Mouse (Mus musculus) embryonic facial prominence, embryonic 11.5 days (tissue): ENCODE data around the gene Lst1. TPM values are rescaled to one million over a fixed set of nuclear protein-coding genes. Genes with fewer than 3 reads are reported as not detected.
A peak's percentile ranks its signal among the peaks of the same experiment; 100 is the strongest.

Source experiments
- ATAC-seq: fragments of 200-750 bp; cut with Nextera tagmentation; replicated peaks from 2 replicates; pipeline ENCODE4 v1.8.0; 2017; ENCODE audit warnings: low read depth; ENCODE audit not compliant: insufficient number of reproducible peaks, low FRiP score, low TSS enrichment
- DNase-seq: peaks from one replicate; pipeline ENCODE4 v3.0.0-alpha.2; 2015; ENCODE audit warnings: low spot score
- H3K27ac ChIP-seq: fragments of 300-500 bp; sonication (generic); replicated peaks from 2 replicates; pipeline ENCODE4 v1.5.1; 2014; ENCODE audit warnings: mild to moderate bottlenecking, low read depth, low read length, control low read depth
- H3K27me3 ChIP-seq: fragments of 300-500 bp; sonication (generic); 2 replicates; pipeline ENCODE4 v1.6.1; 2014; ENCODE audit warnings: mild to moderate bottlenecking, low read length, moderate library complexity, mixed read lengths; ENCODE audit not compliant: control insufficient read depth, insufficient read depth
- H3K36me3 ChIP-seq: fragments of 300-500 bp; sonication (generic); replicated peaks from 2 replicates; pipeline ENCODE4 v1.6.1; 2014; ENCODE audit warnings: low read depth, mild to moderate bottlenecking, low read length, moderate library complexity, mixed read lengths; ENCODE audit not compliant: control insufficient read depth, insufficient read depth
- H3K4me1 ChIP-seq: fragments of 300-500 bp; sonication (generic); 2 replicates; pipeline ENCODE4 v1.6.1; 2014; ENCODE audit warnings: low read length, mixed read lengths; ENCODE audit not compliant: control insufficient read depth, insufficient read depth
- H3K4me2 ChIP-seq: fragments of 300-500 bp; sonication (generic); 2 replicates; pipeline ENCODE4 v1.6.1; 2014; ENCODE audit warnings: low read depth, mild to moderate bottlenecking, control low read depth, low read length, moderate library complexity
- H3K4me3 ChIP-seq: fragments of 300-500 bp; sonication (generic); 2 replicates; pipeline ENCODE4 v1.5.1; 2014; ENCODE audit warnings: low read depth, low read length, control low read depth
- H3K9ac ChIP-seq: fragments of 300-500 bp; sonication (generic); replicated peaks from 2 replicates; pipeline ENCODE4 v1.6.1; 2014; ENCODE audit warnings: mild to moderate bottlenecking, control low read depth, low read length
- H3K9me3 ChIP-seq: fragments of 300-500 bp; sonication (generic); replicated peaks from 2 replicates; pipeline ENCODE4 v1.6.1; 2016; ENCODE audit warnings: mild to moderate bottlenecking, low read length, inconsistent platforms, mixed read lengths; ENCODE audit not compliant: control insufficient read depth
- WGBS: fragments of 180-500 bp; shearing (Covaris S2); extraction: QIAGEN DNeasy Blood & Tissue Kit; methylation state at CpG from one replicate; pipeline ENCODE4 v1.1.7; 2014; 5-methylcytosine and 5-hydroxymethylcytosine counted together
- polyA plus RNA-seq: library from polyadenylated mRNA; unstranded; fragments of >200 nt; fragmentation: Nextera tagmentation; extraction: Ambion mirVana; gene quantifications from 2 replicates; pipeline ENCODE4 v1.2.1, GENCODE M21; 2014

Lst1 gene
- polyA plus RNA-seq, 1 experiment from 2014 or later, result 3.8 TPM

DNA sequence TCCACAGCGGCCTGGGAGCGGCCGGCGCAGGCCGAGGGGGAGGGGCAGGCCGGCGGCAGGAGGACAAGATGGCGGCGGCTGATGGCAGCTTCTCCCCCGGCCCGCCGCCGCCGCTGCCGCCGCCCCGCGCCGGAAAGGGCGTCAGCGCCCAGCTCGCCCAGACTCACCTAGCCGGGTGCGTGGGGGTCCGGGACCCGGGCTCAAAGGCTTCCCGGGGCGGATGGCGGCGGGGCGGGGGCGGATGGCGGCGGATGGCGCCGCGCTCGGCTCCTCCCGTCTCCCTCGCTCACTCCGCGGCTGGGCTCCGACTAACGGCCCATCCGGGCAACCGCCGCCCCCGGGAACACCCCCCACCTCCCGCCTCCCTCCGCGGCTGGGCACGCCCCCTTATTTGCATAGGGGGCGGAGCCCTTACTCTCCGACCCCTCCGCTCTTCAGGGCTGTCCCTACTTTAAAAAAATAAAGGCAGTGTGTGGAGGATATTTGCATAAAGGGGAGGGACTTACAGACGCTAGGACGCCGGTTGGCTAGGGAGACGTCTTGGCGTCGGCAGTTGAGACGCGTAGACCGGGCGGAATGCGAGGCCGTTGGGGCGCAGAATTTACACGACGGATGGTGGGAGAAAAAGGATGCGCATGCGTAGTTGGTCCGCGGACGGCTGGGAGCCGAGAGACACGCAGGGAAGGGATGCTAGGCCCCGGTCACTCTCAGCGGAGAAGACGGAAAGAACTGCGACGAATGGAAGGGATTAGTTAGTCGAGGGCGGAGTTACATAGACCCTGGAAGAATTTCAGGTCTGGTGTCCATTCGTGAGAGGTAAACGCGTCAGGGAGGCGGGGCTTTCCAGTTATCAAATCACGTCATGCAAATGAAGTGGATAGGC, 23.4 kb downstream of the Lst1 start, which contains the start of gene Prrc2a:
TSS of gene Prrc2a (minus strand) at position 330 of the 883 bp plus-strand sequence.
- ATAC-seq (peak; percentile 89), DNase-seq (peak; percentile 98)
- Histone ChIP-seq H3K9ac (peak within 1 kb of the TSS; percentile 99), H3K4me2 (peak within 1 kb of the TSS; percentile 96), H3K4me1 (peaks cover 2% of the 10 kb centered on the region; the same call in 1 of the 2 replicates), H3K9me3 (no peaks in the 10 kb centered on the region), H3K27me3 (no peaks in the 10 kb centered on the region), H3K36me3 (peaks cover 16% of the 10 kb centered on the region), H3K27ac (peak within 1 kb of the TSS; percentile 93), H3K4me3 (peak within 1 kb of the TSS; percentile 91)
- under 1% methylated on average over 53 of the region's 89 CpGs for WGBS

DNA sequence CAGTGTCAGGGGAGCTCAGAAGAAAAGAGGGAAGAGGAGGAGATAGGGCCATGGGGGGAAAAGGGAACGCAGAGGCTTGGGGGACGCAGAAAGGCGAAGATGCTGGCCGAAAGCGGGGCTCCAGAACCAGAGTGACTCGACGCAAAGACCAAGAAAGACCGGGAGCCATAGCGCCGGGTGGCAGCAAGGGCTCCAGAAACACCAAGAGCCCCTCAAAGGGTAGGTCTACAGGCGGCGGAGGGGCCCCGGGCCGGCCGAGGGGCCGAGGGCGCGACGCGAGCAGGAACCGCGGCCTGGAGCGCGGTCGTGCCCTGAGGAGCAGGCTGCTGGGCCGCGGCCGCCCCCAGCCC, 24.0 kb downstream of the Lst1 start:
- H3K9ac ChIP-seq, result peak overlapping the region; percentile 99
- DNase-seq (no peak), ATAC-seq (no peak; the same call in 1 of the 2 replicates)
- H3K27ac ChIP-seq, result peak overlapping the region; percentile 93
- H3K4me1 ChIP-seq, result peaks cover 2% of the 10 kb centered on the region; the same call in 1 of the 2 replicates
- under 1% methylated on average over 20 of the region's 28 CpGs for WGBS
- peak overlapping the region; percentile 96 for H3K4me2 ChIP-seq
- peak overlapping the region; percentile 91 for H3K4me3 ChIP-seq
- H3K36me3 ChIP-seq, result peaks cover 21% of the 10 kb centered on the region
- H3K27me3 ChIP-seq, result no peaks in the 10 kb centered on the region
- H3K9me3 ChIP-seq, result no peaks in the 10 kb centered on the region

DNA sequence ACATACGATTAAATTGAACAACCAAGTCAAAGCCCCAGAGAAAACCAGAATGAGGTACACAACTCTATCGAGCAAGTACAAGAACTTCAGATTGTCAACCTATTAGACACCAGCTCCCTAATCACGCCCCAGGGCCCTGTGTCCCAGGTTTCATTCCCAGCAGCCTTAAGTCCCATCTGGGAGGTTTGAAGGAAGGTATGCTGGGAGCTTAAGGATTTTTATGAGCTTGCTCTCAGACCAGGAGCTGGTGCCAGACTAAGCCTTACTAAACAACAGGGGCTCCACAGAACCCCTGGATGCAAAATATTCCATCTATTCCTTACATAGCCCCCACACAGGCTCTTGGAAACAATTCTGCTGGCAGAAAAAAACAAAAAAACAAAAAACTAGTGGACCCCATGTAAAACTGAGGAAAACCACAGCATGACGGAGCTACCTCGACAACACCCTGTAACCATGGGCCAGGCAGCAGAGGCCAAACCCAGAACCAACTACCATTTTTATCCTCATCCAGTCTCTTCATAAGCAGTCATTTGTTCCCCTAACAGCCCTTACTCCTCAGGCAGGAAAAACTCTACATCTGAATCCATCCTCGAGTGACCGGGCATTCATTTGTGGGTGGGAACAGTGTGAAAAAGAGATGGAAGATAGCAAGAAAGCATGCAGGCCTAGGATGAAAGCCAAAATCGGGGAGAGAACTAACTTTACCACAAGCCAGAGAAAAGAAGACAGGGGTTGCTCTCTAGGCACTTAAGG, 24.7 kb downstream of the Lst1 start:
- Histone ChIP-seq H3K4me1 (peaks cover 2% of the 10 kb centered on the region; the same call in 1 of the 2 replicates), H3K27me3 (no peaks in the 10 kb centered on the region), H3K9me3 (no peaks in the 10 kb centered on the region), H3K4me2 (peak overlapping the region; percentile 96), H3K27ac (peak overlapping the region; percentile 93; the same call in 1 of the 2 replicates), H3K4me3 (peak overlapping the region; percentile 91), H3K9ac (peak overlapping the region; percentile 99), H3K36me3 (peaks cover 27% of the 10 kb centered on the region)
- 19% methylated on average over 8 of the region's 8 CpGs for WGBS
- no peak for ATAC-seq
- no peak for DNase-seq

DNA sequence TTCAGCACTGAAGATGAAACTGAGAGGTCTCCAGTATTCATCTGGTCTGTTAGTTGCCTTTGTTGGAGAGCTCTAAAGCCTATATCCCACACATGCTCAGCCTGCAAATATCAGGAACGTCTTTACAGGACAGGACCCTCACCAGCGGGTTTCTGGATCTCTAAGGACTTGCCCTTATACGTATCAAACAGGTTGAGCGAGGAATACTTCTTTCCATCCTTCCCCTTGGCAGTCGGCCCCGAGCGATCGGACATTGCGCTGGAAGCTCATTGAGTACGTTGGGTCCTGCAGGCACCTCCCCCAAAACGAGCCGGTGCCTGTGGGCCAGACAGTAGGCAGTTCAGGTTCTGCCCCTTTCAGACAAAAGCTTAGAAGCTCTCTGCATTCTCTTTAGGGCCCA, 25.5 kb downstream of the Lst1 start:
- ATAC-seq (no peak), DNase-seq (no peak)
- H3K36me3 ChIP-seq, result peaks cover 35% of the 10 kb centered on the region

DNA sequence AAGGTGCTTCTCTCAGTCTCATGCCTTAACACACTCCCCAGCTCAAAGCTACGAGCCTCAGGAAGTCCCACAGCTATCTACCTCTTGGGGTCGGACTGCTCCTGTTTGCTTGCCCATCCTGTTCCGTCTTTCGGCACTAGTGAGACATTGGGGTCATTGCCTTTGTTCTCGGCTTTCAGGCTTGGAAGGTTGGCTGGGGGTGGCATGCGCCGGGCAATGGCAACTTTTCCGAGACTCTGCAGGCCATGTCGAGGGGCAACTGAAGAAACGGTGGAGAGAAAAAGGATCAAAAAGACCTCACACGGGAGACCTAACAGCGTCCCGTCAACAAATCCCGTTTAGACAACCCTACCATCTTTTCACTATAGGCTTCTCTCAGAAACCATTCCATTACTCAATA, 26.1 kb downstream of the Lst1 start:
- peak overlapping the region; percentile 99; the same call in 1 of the 2 replicates for H3K9ac ChIP-seq

More for the DNA sequence above, 25.5 kb downstream of the Lst1 start:
- peak overlapping the region; percentile 91 for H3K4me3 ChIP-seq
- peak overlapping the region; percentile 96 for H3K4me2 ChIP-seq
- no peaks in the 10 kb centered on the region for H3K27me3 ChIP-seq
- peak overlapping the region; percentile 99 for H3K9ac ChIP-seq
- H3K4me1 ChIP-seq, result peaks cover 2% of the 10 kb centered on the region; the same call in 1 of the 2 replicates
- WGBS, result 61% methylated on average over 12 of the region's 12 CpGs
- no peak overlapping the region for H3K27ac ChIP-seq
- no peaks in the 10 kb centered on the region for H3K9me3 ChIP-seq

DNA sequence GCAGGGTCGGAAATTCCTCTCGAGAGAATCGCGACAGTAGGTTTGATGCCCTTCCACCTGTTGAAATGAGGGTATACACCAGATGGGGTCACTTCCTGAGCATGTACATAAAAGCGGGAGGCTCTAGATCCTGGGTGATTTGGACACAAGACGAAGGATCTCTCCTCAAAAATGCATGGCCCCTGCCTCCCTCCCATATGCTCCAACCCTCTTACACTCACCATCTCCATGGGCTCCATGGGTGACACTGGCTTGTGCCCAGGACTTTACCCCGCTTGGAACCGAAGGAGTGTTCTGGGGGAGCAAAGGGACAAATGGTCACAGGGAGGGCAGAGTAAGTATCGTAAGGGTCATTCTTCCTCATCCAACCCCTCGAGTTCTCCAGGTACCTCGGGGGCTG, 26.8 kb downstream of the Lst1 start:
- DNase-seq, result no peak
- Histone ChIP-seq H3K27ac (no peak overlapping the region), H3K36me3 (peaks cover 48% of the 10 kb centered on the region), H3K27me3 (no peaks in the 10 kb centered on the region), H3K9me3 (no peaks in the 10 kb centered on the region), H3K4me1 (peaks cover 2% of the 10 kb centered on the region; the same call in 1 of the 2 replicates), H3K9ac (no peak overlapping the region), H3K4me3 (no peak overlapping the region), H3K4me2 (no peak overlapping the region)
- 88% methylated on average over 11 of the region's 11 CpGs for WGBS
- ATAC-seq, result no peak

More for the DNA sequence above, 26.1 kb downstream of the Lst1 start:
- 75% methylated on average over 14 of the region's 14 CpGs for WGBS
- peak overlapping the region; percentile 96 for H3K4me2 ChIP-seq
- peak overlapping the region; percentile 91 for H3K4me3 ChIP-seq
- H3K27me3 ChIP-seq, result no peaks in the 10 kb centered on the region
- H3K4me1 ChIP-seq, result peaks cover 2% of the 10 kb centered on the region; the same call in 1 of the 2 replicates
- H3K27ac ChIP-seq, result no peak overlapping the region
- no peak for DNase-seq
- no peak for ATAC-seq
- H3K36me3 ChIP-seq, result peaks cover 41% of the 10 kb centered on the region
- H3K9me3 ChIP-seq, result no peaks in the 10 kb centered on the region

DNA sequence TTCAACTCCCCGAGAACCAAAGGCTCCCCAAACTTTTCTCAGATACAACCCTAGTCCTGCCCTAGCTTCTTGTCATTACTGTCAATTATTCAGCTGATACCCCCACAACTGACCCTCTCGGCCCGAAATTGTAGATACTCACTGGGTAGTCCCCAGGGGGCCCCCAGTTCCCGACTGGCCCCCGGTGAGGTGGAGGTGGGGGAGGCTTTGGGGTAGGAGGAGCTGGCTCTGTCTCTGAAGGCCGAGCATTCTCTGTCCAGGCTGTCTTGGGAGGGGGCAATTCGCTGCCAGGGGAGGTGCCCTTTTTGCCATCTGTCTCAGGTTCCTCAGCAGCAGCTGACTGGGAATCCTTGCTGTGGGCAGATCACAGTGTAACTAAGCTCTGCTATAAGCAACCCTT, 28.6 kb downstream of the Lst1 start:
- WGBS, result 89% methylated on average over 7 of the region's 7 CpGs
- Histone ChIP-seq H3K9me3 (no peaks in the 10 kb centered on the region), H3K4me1 (peaks cover 4% of the 10 kb centered on the region; the same call in 1 of the 2 replicates), H3K27me3 (no peaks in the 10 kb centered on the region), H3K4me2 (no peak overlapping the region), H3K4me3 (no peak overlapping the region), H3K9ac (no peak overlapping the region), H3K36me3 (peaks cover 66% of the 10 kb centered on the region), H3K27ac (no peak overlapping the region)
- no peak for ATAC-seq
- no peak for DNase-seq
